Mouse (Mus musculus): ENCODE measurements around the gene Sh2d3c.

DNA sequence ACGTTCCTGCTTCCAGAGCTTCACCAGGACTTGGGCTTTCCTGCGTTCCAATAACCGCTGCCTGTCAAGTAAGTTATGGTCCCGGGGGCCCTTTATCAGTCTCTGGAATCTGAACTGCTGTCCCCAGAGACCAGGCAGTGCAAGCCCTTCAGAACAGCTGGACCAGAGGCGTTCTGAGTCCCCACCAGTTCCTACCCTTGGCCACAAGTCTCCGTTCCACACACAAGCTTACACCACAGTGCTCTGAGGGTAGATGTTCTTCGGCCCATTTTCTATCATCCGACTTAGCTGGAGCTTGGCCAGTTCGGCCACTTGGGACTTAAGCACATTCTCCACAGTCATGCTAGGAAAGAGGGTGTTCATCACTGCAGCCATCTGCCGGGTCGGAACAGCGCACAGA is 46.4 kb downstream of the Sh2d3c start:
- TF ChIP-seq POLR2A (IDR thresholded peaks at IDR 0.05; ENCODE audit: borderline replicate concordance, control insufficient read depth, low read depth, low read length) (no peak), CTCF (IDR thresholded peaks at IDR 0.05; ENCODE audit: control insufficient read depth, insufficient read depth, low read length) (no peak)

Data from bone marrow, adult 2 months (tissue).